Mouse (Mus musculus): Measurements from ENCODE around the gene Zfp366.
"Not testable (repeated sequence)": the region's sequence is repeated elsewhere in the genome, so short reads cannot be mapped to it uniquely, and the experiment has no call there.

Zfp366 gene

DNA sequence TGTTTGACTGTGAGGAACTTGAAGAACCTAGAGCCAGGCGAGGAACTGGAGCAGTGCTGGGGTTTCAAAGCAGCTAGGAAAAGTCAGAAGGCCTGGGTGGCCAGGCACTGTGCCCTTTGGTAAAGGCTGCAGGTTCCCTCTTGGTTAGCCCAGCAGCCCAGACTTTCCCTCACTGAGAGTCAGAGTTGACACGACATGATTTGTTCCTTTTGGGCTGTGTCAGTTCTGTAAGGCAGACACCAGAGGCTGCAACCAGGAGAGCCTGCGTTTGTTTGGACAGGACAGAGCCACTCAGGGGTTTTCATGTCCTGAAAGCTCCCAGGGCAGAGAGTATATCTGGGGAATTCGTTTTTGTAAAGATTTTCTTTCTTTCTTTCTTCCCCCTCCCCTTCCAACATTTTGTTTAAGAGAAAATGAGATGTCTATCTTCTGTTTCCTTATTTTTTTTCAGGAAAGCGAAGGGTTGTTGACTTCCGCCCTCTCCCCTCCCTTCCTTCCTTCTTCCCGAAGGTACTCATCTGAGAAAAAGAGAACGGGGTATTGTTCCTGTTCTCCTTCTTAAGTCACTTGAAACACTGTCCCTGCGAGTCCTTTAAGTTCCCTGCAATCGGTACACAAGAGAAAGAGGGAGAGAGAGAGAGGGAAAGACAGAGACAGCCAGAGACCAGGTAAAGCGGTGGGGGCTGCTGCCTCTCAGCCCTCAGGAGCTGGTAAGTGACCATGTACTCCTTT lies at the start of gene Zfp366:
Gene Zfp366 (plus strand): TSS at position 669 of the 732 bp plus-strand sequence.
- DNase-seq, result no peak

DNA sequence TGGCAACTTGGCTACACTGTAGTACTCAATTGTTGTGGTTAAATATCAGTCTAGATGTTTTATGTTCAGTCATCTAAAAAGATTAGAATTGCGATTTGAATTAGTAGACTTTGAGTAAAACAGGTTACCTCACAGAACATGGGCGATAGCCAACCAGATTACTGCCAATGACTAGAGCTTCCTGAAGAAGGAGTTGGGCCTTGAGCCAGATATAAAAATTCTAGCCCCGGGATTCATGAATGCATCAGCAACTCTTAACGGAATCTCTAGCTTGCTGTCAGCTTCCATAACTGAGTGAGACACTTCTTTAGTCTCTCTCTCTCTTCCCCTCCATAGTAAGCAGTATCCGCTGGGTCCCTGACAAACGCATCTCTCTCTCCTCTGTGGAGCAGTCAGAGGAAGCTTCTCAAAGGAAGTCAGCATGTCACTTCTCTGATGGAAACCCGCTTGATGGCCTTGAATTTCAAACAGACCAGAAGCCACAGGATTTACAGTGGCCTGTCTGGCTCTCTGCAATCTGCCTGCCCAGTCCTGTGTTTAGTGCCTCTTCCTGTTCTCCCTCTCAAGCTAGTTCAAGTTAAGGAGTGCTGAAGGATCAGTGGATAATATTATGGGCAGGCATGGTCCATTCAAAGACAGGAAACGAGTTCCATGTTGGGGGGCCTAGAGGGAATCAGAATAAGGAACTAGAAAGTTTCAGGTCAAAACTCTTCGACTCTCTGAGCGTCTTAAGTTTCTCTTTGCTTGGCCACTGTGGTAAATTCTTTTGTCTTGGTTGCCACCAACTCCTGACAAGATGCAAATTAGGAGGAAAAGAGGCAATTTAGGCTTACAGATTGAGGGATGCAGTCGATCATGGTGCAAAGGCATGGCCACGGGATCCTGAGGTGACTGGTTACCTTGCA lies 46.0 kb upstream of the Zfp366 start:
- DNase-seq, result no peak

DNA sequence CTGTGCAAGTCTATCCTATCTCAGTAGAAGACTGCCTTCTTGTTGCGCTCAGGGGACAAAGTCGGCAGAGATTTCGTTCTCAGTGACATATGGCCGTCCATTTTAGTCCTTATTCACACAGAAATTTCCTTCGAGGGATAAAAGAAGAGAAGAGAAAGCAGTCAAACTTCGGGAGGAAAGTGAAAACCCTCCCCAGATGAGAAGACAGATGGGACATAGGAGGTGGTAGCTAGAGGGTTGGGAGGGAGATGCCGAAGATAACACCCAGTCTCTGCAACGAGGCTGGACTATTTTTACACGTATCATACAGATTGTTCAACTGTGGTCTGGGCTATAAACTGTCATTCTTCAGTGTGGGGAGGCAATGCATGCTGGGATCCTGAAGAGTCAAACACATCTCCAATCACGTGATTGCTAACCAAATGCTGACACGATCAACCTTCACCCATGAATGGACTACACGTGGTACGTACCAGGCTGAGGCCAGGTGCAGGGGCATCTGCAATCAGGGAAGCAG lies 38.2 kb upstream of the Zfp366 start:
- no peak for DNase-seq

DNA sequence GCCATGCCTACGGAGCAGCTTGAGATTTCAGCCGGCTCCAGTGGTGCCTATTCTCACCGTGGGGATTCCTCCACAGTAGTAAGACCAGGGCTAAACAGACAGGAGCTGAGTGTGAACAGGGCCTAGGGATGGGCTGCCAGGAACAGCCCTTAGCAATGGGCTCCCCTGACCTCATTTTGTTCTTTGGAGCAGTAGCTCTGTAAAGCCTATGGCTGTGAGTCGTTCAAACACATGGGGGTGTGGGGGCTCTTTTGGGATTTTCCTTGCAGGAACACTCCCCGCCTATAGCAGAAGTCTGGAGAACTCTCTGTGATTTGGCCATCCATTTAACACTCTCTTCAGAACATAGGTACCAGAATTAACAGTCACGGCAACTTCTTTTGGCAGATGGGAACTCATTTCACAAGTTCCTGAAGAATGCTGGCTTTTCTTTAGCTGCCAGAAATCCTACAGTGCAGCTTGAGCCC lies 36.9 kb upstream of the Zfp366 start:
- DNase-seq, result no peak

DNA sequence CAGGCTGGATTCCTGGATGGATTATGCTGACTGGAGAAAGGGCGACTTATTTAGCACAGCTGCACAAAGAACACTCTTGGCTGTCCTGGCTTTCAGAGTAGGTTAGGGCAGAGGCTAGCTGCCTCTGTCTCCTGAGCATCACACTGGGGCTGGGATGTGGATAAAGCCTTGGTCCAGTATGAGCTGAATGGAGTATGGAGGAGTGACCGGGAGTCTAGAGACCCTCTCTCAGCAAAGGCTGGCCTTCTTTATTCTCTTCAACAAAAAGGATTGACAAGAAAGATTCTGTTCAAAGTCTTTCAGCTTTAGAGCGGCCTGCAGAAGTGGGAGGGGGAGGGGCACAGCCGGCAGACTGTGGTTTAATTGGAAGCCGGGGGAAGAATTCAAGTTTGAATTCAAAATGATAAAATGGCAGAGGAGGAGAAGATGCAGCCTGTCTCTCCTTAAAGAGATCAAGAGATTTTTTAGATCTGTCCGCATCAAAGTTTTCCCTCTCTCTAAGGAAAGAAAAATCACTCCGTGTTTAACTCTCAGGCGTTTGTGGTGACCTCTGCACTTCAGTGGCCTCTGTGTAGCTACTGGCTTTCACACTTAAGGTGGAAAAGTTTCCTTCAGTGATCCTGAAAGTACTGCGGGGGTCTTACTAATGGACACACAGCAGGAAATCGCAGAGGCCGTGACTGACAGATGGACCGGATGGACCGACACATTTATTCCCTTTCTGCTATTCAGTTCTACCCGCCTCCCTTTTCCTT lies 34.9 kb upstream of the Zfp366 start:
- no peak for DNase-seq

DNA sequence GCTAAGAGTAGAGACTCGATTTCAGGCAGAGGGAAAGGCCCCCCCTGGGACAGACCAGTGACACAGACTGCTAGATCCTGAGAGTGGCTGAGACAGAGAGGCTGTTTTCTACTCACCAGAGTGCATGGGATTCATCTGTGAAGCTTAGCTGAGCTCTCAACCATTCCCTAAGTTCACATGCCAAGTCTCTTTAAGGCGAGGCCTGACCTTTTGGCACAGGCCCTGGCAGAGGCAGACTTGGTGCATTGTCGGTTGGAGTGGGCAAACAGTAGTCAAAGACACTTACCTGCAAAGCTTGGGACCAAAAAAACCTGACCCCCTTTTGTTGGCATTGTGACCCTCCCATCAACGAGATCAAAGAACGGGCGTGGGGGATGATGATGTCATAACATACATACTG lies 34.0 kb upstream of the Zfp366 start:
- DNase-seq, result no peak

DNA sequence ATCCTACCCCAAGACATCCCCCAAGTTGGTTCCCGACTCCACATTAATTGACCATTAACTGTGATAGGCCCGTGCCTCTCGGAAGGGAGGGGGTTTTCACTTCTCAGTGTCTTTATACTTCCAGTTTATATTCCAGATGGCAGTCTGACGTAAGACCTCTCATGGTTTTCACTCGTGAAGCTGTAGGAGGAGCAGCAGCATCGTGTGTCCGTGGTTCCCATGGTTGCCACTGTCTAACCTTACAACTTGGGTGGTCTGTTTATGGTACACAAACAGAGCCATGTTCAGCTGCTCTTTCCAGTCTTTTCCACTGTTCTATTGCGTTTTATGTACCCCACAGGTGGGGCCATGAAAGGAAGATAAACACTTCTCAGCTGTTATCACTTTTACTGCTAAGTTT lies 33.5 kb upstream of the Zfp366 start:
- DNase-seq, result no peak

DNA sequence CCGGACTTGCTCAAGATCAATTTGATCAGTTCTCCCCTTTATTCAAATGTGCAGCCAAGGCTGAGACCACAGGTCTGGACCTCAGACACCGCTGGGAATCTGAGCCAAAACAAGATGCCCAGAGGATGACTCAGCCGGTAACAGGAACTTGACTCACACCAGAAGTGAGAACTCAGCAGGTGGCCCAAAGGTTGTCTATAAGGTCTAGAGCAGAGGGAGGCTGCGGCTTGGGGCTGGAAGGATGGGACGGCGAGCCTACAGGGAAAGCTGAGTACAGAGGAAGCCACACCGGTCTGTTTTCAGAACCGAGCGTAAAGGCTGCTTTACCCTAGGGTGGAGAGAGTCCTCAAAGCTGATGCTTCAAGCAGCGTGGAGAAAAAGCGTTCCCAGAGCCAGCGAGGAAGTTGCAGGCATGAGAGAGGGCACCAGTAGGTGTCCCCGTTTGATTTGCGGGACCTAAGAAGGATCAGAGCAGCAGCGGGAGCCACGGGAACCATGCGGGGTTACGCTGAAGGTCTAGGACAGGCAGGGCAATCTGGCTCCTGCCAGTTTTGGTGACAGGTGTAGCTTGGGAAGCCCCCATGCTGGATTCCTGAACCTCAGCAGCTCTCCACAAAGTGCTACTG lies 32.2 kb upstream of the Zfp366 start:
- no peak for DNase-seq

DNA sequence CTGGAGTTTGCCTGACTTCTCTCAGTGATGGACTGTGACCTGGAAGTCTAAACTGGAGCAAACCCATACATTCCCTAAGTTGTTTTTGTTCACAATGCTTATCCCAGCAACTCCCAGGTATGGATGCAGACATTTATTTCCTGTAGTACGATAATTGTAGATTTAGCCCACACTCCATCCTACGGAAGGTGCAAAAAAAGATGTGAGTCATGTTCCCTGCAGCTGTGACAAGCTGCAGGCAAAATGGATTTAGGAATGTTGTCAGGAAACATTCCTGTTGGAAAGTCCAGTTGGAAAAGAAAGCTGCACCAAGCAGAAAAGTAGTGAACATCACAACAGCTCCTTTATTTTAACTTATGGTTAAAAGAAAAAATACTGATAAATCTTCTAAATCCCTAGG lies 26.9 kb upstream of the Zfp366 start:
- DNase-seq, result no peak

DNA sequence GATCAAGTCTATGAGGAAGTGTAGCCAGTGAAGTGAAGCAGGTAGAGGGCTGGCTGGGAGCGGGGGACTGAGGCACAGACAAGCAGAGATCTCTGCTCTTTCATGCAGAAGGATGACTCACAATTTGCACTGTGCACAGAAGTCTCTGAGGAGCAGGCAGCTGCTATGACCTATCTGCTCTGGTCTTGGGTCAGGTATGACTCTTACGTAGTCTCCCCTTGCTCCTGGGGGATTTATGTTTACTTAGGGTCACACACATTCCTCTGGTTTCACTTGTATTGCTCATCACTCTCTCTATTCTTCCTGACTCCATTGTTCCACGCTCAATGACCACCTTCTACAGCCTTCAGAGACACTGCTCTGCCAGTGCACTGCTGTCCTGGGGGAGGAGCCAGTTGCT lies 25.9 kb upstream of the Zfp366 start:
- DNase-seq, result no peak

DNA sequence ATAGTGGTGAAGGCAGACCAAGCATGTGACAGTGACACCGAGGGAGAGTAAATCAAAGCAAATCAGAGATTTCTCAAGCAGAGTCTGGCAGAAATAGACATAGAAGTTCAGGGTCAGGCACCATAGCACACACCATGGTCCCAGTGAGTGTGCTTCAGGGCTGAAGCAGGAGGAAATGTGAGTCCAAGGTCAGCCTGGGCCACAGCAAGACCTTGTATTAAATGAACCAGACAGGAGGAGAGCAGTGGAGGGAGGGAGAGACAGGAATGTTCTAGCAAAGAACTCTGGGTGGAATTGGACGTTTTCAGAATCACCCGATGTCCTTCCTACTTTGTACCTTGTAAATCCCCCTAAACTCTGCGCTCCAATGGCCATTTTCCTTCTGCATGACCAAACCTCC lies 21.6 kb upstream of the Zfp366 start:
- peak; percentile 38 for DNase-seq

DNA sequence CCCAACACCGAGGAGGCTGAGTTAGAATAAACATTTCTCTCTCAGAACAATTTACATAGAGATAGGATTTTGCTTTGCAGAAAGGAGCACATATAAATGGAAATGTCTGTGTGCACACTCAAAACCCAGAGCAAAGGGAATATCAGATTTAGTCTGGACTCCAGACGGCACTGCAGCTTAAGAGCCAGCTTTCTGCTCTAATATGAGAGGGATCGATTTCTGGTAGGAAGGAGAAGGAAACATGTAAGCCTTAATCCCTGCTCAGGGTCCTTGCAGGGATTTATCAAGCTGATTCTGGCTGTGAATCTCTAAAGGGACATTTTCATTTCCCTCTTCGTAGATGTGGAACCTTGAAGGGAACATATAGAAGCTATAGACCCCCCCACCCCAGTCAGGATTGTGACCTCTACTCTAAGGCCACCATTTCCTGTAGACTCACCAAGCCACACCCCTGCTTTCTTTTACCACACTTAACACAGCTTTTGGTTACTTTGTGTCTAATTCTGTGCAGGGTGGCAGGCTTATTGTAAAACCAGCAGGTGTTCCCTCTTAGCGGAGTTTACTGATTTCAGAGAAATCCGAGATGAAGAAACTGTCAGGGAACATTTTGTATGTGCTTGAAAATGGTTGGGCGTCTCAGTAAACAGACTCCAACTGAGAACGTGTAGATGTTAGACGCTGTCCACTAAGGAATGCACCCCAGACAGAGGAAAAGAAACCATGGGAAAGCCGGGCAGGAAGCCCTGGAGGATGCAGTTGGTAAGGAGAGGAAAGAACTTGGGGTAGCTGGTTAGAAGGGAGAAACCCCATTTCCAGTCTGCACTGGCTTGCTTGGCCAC lies 20.9 kb upstream of the Zfp366 start:
- no peak for DNase-seq

DNA sequence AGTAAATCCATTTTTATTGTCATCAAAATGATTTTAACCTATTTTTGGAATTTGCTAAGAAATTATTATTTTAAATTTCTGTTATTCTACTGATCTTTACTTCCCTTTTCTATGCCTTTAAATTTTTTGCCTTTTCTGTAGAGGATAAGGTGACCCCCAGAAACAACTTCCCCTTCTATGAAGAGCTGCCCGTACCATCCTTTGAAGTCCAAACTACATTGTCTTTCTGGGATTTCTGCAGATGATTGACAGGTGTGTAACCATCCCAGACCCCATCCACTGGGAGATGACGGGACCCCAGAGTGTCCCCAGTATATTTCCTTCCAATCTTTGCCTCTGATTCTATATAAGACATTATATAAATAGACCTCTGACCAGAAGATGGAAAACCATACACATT lies 20.3 kb upstream of the Zfp366 start:
- no peak for DNase-seq

DNA sequence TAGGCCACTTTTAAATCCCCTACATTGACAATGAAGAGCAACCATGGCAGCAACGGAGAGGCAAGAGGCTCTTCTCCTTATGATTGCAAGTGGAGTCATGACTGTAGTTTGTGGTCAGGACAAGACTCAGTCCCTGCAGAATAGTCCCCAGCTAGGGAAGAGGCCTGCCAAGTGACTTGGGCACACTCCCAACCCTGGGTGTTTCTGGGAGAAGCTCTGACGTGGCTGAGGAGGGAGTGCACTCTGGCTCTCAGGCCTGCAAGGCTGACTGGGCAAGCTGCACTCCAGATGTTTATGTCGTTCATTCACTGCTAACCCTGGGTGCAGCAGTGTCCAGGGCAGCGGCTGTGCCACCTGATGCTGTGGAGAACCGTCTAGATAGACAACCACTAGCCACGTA lies 15.2 kb upstream of the Zfp366 start:
- DNase-seq, result peak; percentile 46

DNA sequence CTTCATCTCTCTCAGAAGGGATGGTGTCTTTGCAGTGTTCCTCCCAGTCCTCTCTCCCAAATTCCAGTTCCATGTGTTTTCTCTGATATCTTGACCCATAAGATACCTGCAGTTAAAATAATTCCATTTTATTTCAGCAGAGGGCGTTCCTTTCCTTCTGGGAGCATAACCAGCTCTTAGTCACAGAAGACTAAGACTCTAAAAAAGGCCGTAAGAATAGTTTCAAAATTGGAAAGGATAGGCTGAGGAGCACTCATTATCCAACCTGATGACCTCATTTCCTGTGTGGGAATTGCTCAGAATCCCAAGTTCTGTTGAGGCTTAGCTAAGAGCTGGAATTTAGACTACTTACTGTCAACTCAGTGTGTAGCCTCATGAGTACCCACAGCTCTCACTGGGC lies 14.3 kb upstream of the Zfp366 start:
- no peak for DNase-seq

DNA sequence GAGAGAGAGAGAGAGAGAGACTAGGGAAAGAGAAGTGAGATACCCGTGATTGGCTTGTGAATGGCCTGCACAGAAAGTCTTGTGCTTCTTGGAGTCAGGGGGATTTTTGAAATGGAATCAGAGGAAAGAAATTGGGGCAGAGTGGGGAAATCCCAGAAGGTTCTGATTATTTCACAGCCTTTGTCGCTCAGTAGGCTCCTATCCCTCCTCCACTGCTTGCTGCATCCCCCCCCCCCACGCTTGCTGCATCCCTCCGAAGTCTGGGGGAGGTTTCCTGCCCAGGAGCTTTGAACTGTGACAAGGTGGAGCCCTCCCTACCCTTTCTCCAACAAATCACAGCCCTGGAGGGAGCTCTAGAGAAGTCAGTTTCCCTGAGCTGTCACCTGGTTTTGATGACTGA lies 10.8 kb upstream of the Zfp366 start:
- DNase-seq, result no peak

DNA sequence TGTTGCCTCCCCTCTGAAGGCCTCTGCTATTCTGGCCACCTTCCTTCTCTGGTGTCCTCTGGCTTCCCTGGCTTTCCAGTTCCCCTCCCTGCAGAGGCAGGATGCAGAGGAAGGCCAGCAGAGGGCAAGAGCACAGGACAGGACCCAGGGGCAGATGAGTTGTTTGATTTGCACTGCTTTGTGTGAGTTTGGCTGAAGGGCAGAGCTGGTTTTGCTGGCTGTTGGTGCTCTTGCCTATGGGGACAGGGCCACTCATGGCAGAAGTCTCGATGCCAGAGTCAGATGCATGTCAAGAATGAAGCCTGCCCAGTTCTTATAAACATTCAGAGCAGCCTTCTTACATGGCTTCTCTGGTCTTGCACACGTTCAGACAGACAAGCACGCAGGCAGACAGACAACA lies 1.8 kb upstream of the Zfp366 start:
- DNase-seq, result not testable (repeated sequence)

DNA sequence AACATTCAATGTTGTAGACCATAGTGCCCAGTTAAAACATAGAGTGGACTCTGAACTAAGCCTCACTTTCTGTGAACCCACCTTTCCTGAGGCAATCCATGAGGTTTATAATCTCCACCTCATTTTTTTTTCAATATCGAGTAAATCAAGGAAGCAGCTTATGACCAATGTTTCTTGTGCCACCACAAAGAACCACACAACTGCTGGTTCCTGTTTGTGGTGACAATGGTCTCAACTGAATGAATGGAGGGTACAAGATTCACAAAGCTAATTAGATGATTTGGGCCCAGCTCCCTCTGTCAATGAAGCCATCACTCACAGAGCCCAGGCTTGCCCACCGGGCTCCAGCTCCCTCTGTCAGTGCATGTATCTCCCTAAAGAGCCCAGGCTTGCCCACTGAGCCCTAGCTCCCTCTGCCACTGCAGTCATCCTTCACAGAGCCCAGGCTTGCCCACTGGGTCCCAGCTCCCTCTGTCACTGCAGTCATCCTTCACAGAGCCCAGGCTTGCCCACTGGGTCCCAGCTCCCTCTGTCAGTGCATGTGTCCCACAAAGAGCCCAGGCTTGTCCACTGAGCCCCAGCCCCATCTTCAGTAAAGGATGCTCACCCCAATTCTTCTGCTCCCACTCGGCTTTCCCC lies 1.2 kb upstream of the Zfp366 start:
- no peak for DNase-seq

DNA sequence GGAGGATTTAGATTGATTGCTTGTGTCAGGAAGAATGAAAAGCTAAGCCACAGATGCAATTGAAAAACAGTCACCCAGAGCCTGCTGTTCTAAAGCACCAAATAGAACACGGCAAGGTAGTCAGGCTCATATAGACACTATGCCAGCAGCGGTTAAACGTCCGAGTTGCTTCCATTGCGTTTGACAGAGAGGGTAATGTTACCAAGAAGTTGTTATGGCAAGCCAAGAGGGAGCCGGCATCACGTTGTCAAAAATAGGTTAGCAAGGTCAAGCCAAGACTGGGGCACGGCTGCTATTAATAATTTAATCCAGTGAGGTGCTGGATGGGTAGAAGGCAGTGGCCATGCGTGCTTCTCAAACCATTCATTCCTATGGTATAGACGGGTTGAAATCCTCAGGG lies 950 bp downstream of the Zfp366 start:
- no peak for DNase-seq

DNA sequence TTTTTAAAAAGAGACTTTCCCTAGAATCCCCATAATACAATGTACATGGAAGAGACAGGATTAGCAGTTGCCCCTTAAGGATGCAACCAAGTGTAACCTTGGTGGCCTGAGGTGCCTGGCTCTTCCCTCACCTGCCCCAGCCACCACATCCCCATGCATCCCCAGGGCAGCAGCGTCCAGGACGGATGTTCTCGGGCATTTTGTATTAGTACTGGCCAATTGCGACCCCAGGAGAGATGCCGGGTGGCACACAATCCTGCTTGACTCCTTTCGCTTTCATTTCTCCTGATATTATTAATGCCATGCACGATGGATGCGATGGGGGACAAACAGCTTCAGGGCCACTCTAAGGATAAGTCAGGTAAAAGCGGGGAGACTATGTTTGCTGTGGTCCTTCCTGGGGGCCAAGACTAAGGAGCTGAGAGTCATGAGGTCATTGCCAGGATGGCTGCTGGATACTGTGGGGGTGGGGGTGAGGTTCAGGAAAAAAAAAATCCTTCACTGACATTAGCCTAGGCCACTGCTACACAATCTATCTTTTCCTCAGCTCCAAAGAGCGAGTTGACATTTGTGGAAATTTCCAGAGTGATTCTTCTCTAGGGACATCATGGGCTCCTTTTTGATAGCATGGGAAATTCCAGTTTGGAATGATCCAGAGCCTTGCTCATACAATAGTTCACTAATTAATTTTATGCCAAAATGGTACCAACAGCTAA lies 1.7 kb downstream of the Zfp366 start:
- DNase-seq, result no peak

DNA sequence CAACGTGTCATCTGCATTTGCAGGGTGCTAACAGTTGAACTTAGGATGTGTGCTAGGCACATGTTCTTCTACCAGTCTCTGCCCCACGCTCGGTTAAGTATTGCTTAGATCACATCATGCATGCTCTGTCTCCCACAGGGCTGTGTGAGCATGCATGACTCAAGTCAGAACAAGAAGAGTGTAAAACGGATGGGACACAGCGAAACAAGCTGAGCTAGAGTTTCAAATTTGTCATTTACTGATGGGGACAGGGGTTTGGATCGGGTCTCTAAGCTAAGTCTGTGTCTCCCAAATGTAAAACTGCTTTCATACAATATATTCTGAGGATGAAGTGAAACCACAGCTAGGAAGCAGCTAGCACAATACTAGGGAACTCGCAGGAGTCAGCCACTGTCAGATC lies 2.2 kb downstream of the Zfp366 start:
- DNase-seq, result no peak
